Mouse (Mus musculus): ENCODE results near the gene Casq2. TPM values are rescaled to one million over a fixed set of nuclear protein-coding genes. Genes with fewer than 3 reads are reported as not detected.
A peak's percentile ranks its signal among the peaks of the same experiment; 100 is the strongest.

Casq2 gene
- polyA plus RNA-seq, 1 experiment from 2014 or later, result 6.5 TPM

GRCm38 (mm10) chr3:102081862-102082261 lies 4.4 kb upstream of the Casq2 start:
- Histone ChIP-seq H3K9ac (no peak overlapping the region), H3K4me3 (replicated peaks) (no peak overlapping the region), H3K27me3 (peaks cover 14% of the 10 kb centered on the region), H3K4me2 (no peak overlapping the region), H3K36me3 (replicated peaks) (no peaks in the 10 kb centered on the region), H3K4me1 (replicated peaks) (no peaks in the 10 kb centered on the region), H3K27ac (replicated peaks) (no peak overlapping the region), H3K9me3 (replicated peaks) (no peaks in the 10 kb centered on the region)
- 15% methylated on average over 3 of the region's 3 CpGs for WGBS (ENCODE audit: insufficient replicate concordance)
- 0 out of 2 replicates have a peak, but pooled peaks have one; percentile 18 for ATAC-seq (ENCODE audit: insufficient read depth)

DNA sequence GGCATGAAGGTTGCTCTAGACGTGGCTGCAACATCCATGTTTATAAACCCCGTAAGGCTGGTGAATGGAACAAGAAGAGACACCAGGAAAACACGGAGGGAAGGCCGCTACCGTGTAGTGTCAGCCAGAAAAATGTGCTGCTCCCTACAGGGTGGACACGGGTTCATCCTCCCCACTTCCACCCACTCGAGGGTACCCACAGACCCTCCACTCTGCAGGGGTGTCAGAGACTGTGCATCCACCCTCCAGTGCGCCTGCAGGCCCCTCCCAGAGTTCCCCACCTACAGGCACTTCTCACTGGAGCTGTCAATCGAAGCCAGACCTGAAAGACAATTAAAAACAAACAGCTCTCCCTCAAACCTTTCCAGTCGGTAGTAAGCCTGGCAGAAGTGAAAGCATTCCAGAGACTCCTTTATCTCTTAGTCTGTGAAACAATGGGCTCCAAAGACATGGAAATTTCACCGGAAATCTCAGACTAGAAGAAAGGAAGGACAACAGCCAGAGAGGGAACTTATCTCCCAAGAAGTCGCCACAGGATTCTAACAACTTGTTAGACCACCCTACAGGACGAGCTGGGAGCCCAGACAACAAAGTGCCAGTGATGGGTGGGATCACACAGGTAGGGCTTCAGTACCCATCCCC lies 2.5 kb upstream of the Casq2 start:
- no peak overlapping the region for H3K27ac ChIP-seq (replicated peaks)
- H3K9me3 ChIP-seq (replicated peaks), result no peaks in the 10 kb centered on the region

GRCm38 (mm10) chr3:102084833-102085491 lies 1.3 kb upstream of the Casq2 start:
- Histone ChIP-seq H3K4me3 (replicated peaks) (no peak overlapping the region), H3K4me2 (no peak overlapping the region), H3K27me3 (peaks cover 14% of the 10 kb centered on the region), H3K27ac (replicated peaks) (no peak overlapping the region), H3K36me3 (replicated peaks) (no peaks in the 10 kb centered on the region), H3K4me1 (replicated peaks) (no peaks in the 10 kb centered on the region), H3K9ac (no peak overlapping the region), H3K9me3 (replicated peaks) (no peaks in the 10 kb centered on the region)
- WGBS (ENCODE audit: insufficient replicate concordance), result 56% methylated on average over 13 of the region's 13 CpGs
- ATAC-seq (ENCODE audit: insufficient read depth), result no peak

More for the DNA sequence above, 2.5 kb upstream of the Casq2 start:
- Histone ChIP-seq H3K36me3 (replicated peaks) (no peaks in the 10 kb centered on the region), H3K4me3 (replicated peaks) (no peak overlapping the region), H3K9ac (no peak overlapping the region), H3K27me3 (peaks cover 14% of the 10 kb centered on the region), H3K4me1 (replicated peaks) (no peaks in the 10 kb centered on the region), H3K4me2 (no peak overlapping the region)
- WGBS (ENCODE audit: insufficient replicate concordance), result 39% methylated on average over 13 of the region's 13 CpGs
- ATAC-seq (ENCODE audit: insufficient read depth), result no peak

- peaks cover 14% of the 10 kb centered on the region for H3K27me3 ChIP-seq
- H3K9me3 ChIP-seq (replicated peaks), result no peaks in the 10 kb centered on the region
- no peaks in the 10 kb centered on the region for H3K36me3 ChIP-seq (replicated peaks)
- H3K27ac ChIP-seq (replicated peaks), result no peak overlapping the region
- H3K4me1 ChIP-seq (replicated peaks), result no peaks in the 10 kb centered on the region
- no peak overlapping the region for H3K4me2 ChIP-seq
- ATAC-seq (ENCODE audit: insufficient read depth), result no peak
- no peak overlapping the region for H3K4me3 ChIP-seq (replicated peaks)
- WGBS (ENCODE audit: insufficient replicate concordance), result 12% methylated on average over 12 of the region's 12 CpGs
- no peak overlapping the region for H3K9ac ChIP-seq
Observed at GRCm38 (mm10) chr3:102085719-102086118, 496 bp upstream of the Casq2 start.

DNA sequence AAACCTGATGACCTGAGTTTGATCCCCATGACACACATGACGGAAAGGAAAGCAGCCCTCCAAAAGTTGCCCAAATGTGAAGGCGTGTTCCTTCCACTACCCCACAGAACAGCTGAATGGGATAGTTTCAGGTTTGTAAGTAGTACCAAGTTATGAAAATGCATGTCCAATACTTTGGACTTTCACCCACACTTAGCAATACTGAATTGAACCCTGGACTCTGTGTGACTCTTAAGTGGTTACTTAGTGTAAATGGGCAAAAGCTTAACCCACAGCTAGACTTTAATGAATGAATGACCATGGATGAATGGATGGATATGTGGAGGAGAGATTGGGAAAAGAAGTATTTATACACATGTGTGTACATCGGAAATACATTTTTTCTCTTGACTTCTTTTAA lies 8.6 kb downstream of the Casq2 start:
- Histone ChIP-seq H3K9me3 (replicated peaks) (no peaks in the 10 kb centered on the region), H3K27ac (replicated peaks) (no peak overlapping the region), H3K9ac (no peak overlapping the region), H3K36me3 (replicated peaks) (no peaks in the 10 kb centered on the region), H3K4me2 (no peak overlapping the region), H3K4me1 (replicated peaks) (no peaks in the 10 kb centered on the region), H3K27me3 (no peaks in the 10 kb centered on the region), H3K4me3 (replicated peaks) (no peak overlapping the region)
- ATAC-seq (ENCODE audit: insufficient read depth), result no peak
- WGBS (ENCODE audit: insufficient replicate concordance), result 61% methylated on average over 3 of the region's 3 CpGs

DNA sequence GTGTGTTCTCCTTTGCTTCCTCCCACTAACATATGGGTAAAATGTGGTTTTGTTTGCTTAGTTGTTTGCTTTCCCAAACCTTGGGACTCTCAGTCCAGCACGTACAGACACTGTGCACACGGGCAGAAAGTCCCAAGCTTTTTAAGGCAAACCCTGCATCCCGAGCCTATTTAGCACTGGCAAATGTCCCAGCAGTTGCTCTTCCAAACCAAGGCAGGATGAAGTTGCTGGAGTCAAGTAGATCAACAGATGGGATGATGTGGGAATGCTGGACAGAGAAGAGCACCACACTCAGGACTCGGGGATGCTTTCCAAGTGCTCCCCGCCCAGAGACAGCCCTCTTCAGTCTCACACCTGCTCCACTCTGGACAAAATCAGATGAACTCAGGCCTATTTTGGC lies 9.2 kb downstream of the Casq2 start:
- Histone ChIP-seq H3K4me2 (no peak overlapping the region), H3K36me3 (replicated peaks) (no peaks in the 10 kb centered on the region), H3K27ac (replicated peaks) (no peak overlapping the region), H3K9me3 (replicated peaks) (no peaks in the 10 kb centered on the region), H3K27me3 (no peaks in the 10 kb centered on the region), H3K4me1 (replicated peaks) (no peaks in the 10 kb centered on the region), H3K9ac (no peak overlapping the region), H3K4me3 (replicated peaks) (no peak overlapping the region)
- ATAC-seq (ENCODE audit: insufficient read depth), result peak; percentile 51; the same call in 1 of the 2 replicates
- 55% methylated on average over 5 of the region's 5 CpGs for WGBS (ENCODE audit: insufficient replicate concordance)

GRCm38 (mm10) chr3:102096366-102096765 lies 10.2 kb downstream of the Casq2 start:
- H3K4me2 ChIP-seq, result no peak overlapping the region
- no peak overlapping the region for H3K27ac ChIP-seq (replicated peaks)
- H3K27me3 ChIP-seq, result no peaks in the 10 kb centered on the region
- no peaks in the 10 kb centered on the region for H3K4me1 ChIP-seq (replicated peaks)
- H3K36me3 ChIP-seq (replicated peaks), result no peaks in the 10 kb centered on the region
- H3K9me3 ChIP-seq (replicated peaks), result no peaks in the 10 kb centered on the region
- no peak overlapping the region for H3K9ac ChIP-seq
- H3K4me3 ChIP-seq (replicated peaks), result no peak overlapping the region
- ATAC-seq (ENCODE audit: insufficient read depth), result no peak
- 74% methylated on average over 8 of the region's 8 CpGs for WGBS (ENCODE audit: insufficient replicate concordance)

GRCm38 (mm10) chr3:102096976-102097375 lies 10.8 kb downstream of the Casq2 start:
- Histone ChIP-seq H3K27me3 (no peaks in the 10 kb centered on the region), H3K4me1 (replicated peaks) (no peaks in the 10 kb centered on the region), H3K9me3 (replicated peaks) (no peaks in the 10 kb centered on the region), H3K9ac (no peak overlapping the region), H3K36me3 (replicated peaks) (no peaks in the 10 kb centered on the region), H3K27ac (replicated peaks) (no peak overlapping the region), H3K4me2 (no peak overlapping the region), H3K4me3 (replicated peaks) (no peak overlapping the region)
- no peak for ATAC-seq (ENCODE audit: insufficient read depth)
- WGBS (ENCODE audit: insufficient replicate concordance), result 53% methylated on average over 2 of the region's 2 CpGs

GRCm38 (mm10) chr3:102099242-102099641 lies 13.0 kb downstream of the Casq2 start:
- WGBS (ENCODE audit: insufficient replicate concordance), result 43% methylated on average over 9 of the region's 10 CpGs
- H3K27ac ChIP-seq (replicated peaks), result no peak overlapping the region
- H3K4me1 ChIP-seq (replicated peaks), result no peaks in the 10 kb centered on the region
- H3K9ac ChIP-seq, result no peak overlapping the region
- no peak overlapping the region for H3K4me3 ChIP-seq (replicated peaks)
- H3K36me3 ChIP-seq (replicated peaks), result no peaks in the 10 kb centered on the region
- H3K4me2 ChIP-seq, result no peak overlapping the region
- H3K9me3 ChIP-seq (replicated peaks), result no peaks in the 10 kb centered on the region
- no peaks in the 10 kb centered on the region for H3K27me3 ChIP-seq
- ATAC-seq (ENCODE audit: insufficient read depth), result no peak

- 59% methylated on average over 3 of the region's 3 CpGs for WGBS (ENCODE audit: insufficient replicate concordance)
- H3K27ac ChIP-seq (replicated peaks), result no peak overlapping the region
- H3K36me3 ChIP-seq (replicated peaks), result no peaks in the 10 kb centered on the region
- no peaks in the 10 kb centered on the region for H3K9me3 ChIP-seq (replicated peaks)
- H3K4me3 ChIP-seq (replicated peaks), result no peak overlapping the region
- H3K4me1 ChIP-seq (replicated peaks), result no peaks in the 10 kb centered on the region
- no peak overlapping the region for H3K9ac ChIP-seq
- no peak overlapping the region for H3K4me2 ChIP-seq
- no peak for ATAC-seq (ENCODE audit: insufficient read depth)
- no peaks in the 10 kb centered on the region for H3K27me3 ChIP-seq
Observed at GRCm38 (mm10) chr3:102099793-102100192, 13.6 kb downstream of the Casq2 start.

GRCm38 (mm10) chr3:102101445-102101844 lies 15.2 kb downstream of the Casq2 start:
- WGBS (ENCODE audit: insufficient replicate concordance), result 62% methylated on average over 4 of the region's 4 CpGs
- H3K4me3 ChIP-seq (replicated peaks), result no peak overlapping the region
- ATAC-seq (ENCODE audit: insufficient read depth), result no peak
- no peaks in the 10 kb centered on the region for H3K27me3 ChIP-seq
- H3K27ac ChIP-seq (replicated peaks), result no peak overlapping the region
- no peaks in the 10 kb centered on the region for H3K36me3 ChIP-seq (replicated peaks)
- no peak overlapping the region for H3K9ac ChIP-seq
- no peak overlapping the region for H3K4me2 ChIP-seq
- no peaks in the 10 kb centered on the region for H3K9me3 ChIP-seq (replicated peaks)
- H3K4me1 ChIP-seq (replicated peaks), result no peaks in the 10 kb centered on the region

Data from liver, embryonic 15.5 days (tissue).